Mouse (Mus musculus) ovary, postnatal 10 days (tissue): Measurements from ENCODE around the gene Mettl8.

Experiments used
- DNase-seq: peaks from one replicate; pipeline ENCODE4 v3.0.0; 2022; ENCODE audit warnings: low spot score

Mettl8 gene

GRCm38 (mm10) chr2:70989201-70990191 lies 65.9 kb downstream of the Mettl8 start:
- DNase-seq = no peak

- no peak for DNase-seq
Observed at GRCm38 (mm10) chr2:70978271-70978670, 77.1 kb downstream of the Mettl8 start.

- no peak for DNase-seq
Observed at GRCm38 (mm10) chr2:70974769-70975168, 80.6 kb downstream of the Mettl8 start.

GRCm38 (mm10) chr2:70972795-70973518 lies 82.4 kb downstream of the Mettl8 start:
- no peak for DNase-seq

- DNase-seq = no peak
Observed at GRCm38 (mm10) chr2:70970158-70970741, 85.1 kb downstream of the Mettl8 start.

GRCm38 (mm10) chr2:70968305-70968704 lies 87.1 kb downstream of the Mettl8 start:
- no peak for DNase-seq

GRCm38 (mm10) chr2:70967216-70967615 lies 88.2 kb downstream of the Mettl8 start:
- DNase-seq = no peak

GRCm38 (mm10) chr2:70964809-70965208 lies 90.6 kb downstream of the Mettl8 start:
- no peak for DNase-seq

GRCm38 (mm10) chr2:70962921-70963320 lies 92.5 kb downstream of the Mettl8 start:
- DNase-seq = no peak

- no peak for DNase-seq
Observed at GRCm38 (mm10) chr2:70961086-70961941, 94.1 kb downstream of the Mettl8 start.

- DNase-seq = no peak
Observed at GRCm38 (mm10) chr2:70960090-70960489, 95.3 kb downstream of the Mettl8 start.

GRCm38 (mm10) chr2:70959337-70959736 lies 96.0 kb downstream of the Mettl8 start:
- DNase-seq = no peak

GRCm38 (mm10) chr2:70958536-70958935 lies 96.8 kb downstream of the Mettl8 start:
- DNase-seq = no peak

GRCm38 (mm10) chr2:70953616-70954015 lies 101.8 kb downstream of the Mettl8 start:
- no peak for DNase-seq

GRCm38 (mm10) chr2:70951944-70952343 lies 103.4 kb downstream of the Mettl8 start:
- no peak for DNase-seq

- no peak for DNase-seq
Observed at GRCm38 (mm10) chr2:70944511-70945305, 110.7 kb downstream of the Mettl8 start.

- DNase-seq = no peak
Observed at GRCm38 (mm10) chr2:70940826-70941225, 114.6 kb downstream of the Mettl8 start.

- DNase-seq = no peak
Observed at GRCm38 (mm10) chr2:70938844-70939494, 116.4 kb downstream of the Mettl8 start.

GRCm38 (mm10) chr2:70934772-70935171 lies 120.6 kb downstream of the Mettl8 start:
- DNase-seq = no peak

- no peak for DNase-seq
Observed at GRCm38 (mm10) chr2:70933516-70933915, 121.9 kb downstream of the Mettl8 start.
